Mouse (Mus musculus) neural tube, embryonic 14.5 days (tissue): ENCODE measurements at regions not wholly inside any gene's neighbourhood (a gene's known extent, or its start where the extent isn't known, plus 50 kb on each side); places are given as distances from the start of the nearest gene placed in this dataset.

Source experiments
- ATAC-seq: fragments of 200-750 bp; cut with Nextera tagmentation; 2 replicates; pipeline ENCODE4 v1.8.0; 2017; ENCODE audit warnings: low read depth, mild to moderate bottlenecking, moderate TSS enrichment, moderate library complexity
- H3K27ac ChIP-seq: fragments of 300-500 bp; sonication (generic); 2 replicates; pipeline ENCODE4 v1.5.1; 2014; ENCODE audit warnings: low read depth, mild to moderate bottlenecking, control low read depth, low read length, moderate library complexity, mixed read lengths
- H3K27me3 ChIP-seq: fragments of 300-500 bp; sonication (generic); 2 replicates; pipeline ENCODE4 v1.6.1; 2014; ENCODE audit warnings: low read length; ENCODE audit not compliant: control insufficient read depth, insufficient read depth
- H3K36me3 ChIP-seq: fragments of 300-500 bp; sonication (generic); 2 replicates; pipeline ENCODE4 v1.6.1; 2014; ENCODE audit warnings: low read length, mixed read lengths; ENCODE audit not compliant: control insufficient read depth, insufficient read depth
- H3K4me1 ChIP-seq: fragments of 300-500 bp; sonication (generic); 2 replicates; pipeline ENCODE4 v1.6.1; 2014; ENCODE audit warnings: low read length; ENCODE audit not compliant: control insufficient read depth, insufficient read depth
- H3K4me2 ChIP-seq: fragments of 300-500 bp; sonication (generic); 2 replicates; pipeline ENCODE4 v1.6.1; 2014; ENCODE audit warnings: mild to moderate bottlenecking, low read depth, low read length, control low read depth
- H3K4me3 ChIP-seq: fragments of 300-500 bp; sonication (generic); 2 replicates; pipeline ENCODE4 v1.5.1; 2014; ENCODE audit warnings: low read depth, low read length, control low read depth, mixed read lengths
- H3K9ac ChIP-seq: fragments of 300-500 bp; sonication (generic); replicated peaks from 2 replicates; pipeline ENCODE4 v1.6.1; 2014; ENCODE audit warnings: low read depth, mild to moderate bottlenecking, control low read depth, low read length, mixed read lengths
- H3K9me3 ChIP-seq: fragments of 300-500 bp; sonication (generic); 2 replicates; pipeline ENCODE4 v1.6.1; 2016; ENCODE audit warnings: low read length; ENCODE audit not compliant: control insufficient read depth
- WGBS: fragments of 180-500 bp; shearing (Covaris S2); extraction: QIAGEN DNeasy Blood & Tissue Kit; methylation state at CpG from one replicate; pipeline ENCODE4 v1.1.7; 2014; 5-methylcytosine and 5-hydroxymethylcytosine counted together

DNA sequence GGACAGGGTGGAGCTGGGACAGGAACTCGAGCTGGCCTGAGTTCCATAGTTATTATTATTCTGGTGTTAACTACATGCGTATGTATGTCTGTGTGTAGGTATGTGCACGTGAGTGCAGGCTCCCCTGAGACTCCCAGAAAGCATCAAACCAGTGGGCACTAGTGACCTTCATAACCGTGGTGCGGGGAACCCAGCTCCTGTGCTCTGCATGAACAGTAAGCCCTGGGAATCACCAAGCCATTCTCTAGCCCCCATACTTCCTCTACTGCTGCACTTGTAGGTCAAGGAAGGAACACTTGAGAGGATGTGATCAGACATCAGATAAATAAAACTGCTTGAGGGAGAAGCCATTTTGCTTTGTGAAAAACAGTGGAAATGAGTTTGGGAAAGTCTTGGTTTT lies 211.2 kb downstream of the Btg1 start:
- Histone ChIP-seq H3K27me3 (no peaks in the 10 kb centered on the region), H3K36me3 (no peaks in the 10 kb centered on the region), H3K9ac (no peak overlapping the region), H3K4me1 (no peaks in the 10 kb centered on the region), H3K27ac (no peak overlapping the region), H3K4me2 (no peak overlapping the region), H3K9me3 (no peaks in the 10 kb centered on the region), H3K4me3 (no peak overlapping the region)
- no peak for ATAC-seq
- WGBS, result 82% methylated on average over 5 of the region's 5 CpGs

DNA sequence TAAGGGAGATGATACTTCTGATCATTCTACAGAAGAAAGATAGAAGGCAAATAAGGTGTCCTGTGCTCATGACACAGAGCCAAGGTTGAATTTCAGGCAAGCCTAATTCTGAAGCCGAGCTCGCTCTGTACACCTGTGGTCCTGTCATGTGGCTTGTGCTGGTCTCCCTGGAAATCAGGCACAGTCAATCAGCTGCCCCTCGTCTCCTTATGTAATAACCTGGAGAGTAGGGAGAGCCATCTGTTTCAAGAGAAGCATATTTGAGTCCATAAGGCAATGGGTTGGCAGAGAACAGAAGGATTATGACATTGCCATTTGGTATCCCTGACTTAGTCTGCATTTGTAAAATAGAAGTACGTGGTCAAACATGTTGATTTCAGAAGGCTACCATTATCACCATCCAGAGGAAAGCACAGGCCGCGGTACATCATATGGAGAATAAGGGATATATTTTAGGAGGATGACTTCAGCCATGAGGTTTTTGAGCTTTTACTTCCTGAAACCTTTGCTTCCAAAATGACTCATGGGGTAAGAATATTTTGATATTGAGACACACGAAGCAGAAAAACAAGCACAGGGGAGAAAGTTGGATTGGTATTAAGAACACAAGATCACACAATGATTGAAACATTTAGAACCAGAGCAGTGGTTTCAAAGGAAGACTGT lies 211.9 kb downstream of the Btg1 start:
- no peaks in the 10 kb centered on the region for H3K27me3 ChIP-seq
- no peaks in the 10 kb centered on the region for H3K9me3 ChIP-seq
- no peak overlapping the region for H3K4me3 ChIP-seq
- H3K36me3 ChIP-seq, result no peaks in the 10 kb centered on the region
- no peak overlapping the region for H3K4me2 ChIP-seq
- H3K27ac ChIP-seq, result no peak overlapping the region
- ATAC-seq, result no peak
- no peaks in the 10 kb centered on the region for H3K4me1 ChIP-seq
- no peak overlapping the region for H3K9ac ChIP-seq
- WGBS, result 87% methylated on average over 7 of the region's 7 CpGs

DNA sequence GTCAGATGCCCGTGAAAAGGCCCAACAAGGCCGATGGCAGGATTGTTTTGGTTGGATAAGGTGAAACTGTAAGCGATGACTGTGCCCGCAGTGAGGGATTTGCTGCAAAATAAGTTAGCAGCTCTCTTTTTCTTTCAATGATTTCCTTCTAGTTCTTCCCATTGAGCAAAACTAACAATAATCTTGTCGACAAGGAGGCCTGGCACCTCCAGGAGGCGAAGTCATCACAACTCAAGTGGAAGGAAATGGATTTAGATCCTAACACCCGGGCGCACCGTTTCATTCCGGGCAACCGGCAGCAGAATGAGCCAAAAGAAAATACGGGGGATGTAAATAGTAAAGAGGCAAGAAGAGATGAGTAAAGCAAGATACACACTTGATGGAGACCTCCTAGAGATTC lies 214.3 kb downstream of the Btg1 start:
- Histone ChIP-seq H3K27ac (no peak overlapping the region), H3K9me3 (no peaks in the 10 kb centered on the region), H3K27me3 (no peaks in the 10 kb centered on the region), H3K36me3 (no peaks in the 10 kb centered on the region), H3K4me1 (no peaks in the 10 kb centered on the region), H3K9ac (no peak overlapping the region), H3K4me3 (no peak overlapping the region), H3K4me2 (no peak overlapping the region)
- 86% methylated on average over 12 of the region's 12 CpGs for WGBS
- no peak for ATAC-seq

DNA sequence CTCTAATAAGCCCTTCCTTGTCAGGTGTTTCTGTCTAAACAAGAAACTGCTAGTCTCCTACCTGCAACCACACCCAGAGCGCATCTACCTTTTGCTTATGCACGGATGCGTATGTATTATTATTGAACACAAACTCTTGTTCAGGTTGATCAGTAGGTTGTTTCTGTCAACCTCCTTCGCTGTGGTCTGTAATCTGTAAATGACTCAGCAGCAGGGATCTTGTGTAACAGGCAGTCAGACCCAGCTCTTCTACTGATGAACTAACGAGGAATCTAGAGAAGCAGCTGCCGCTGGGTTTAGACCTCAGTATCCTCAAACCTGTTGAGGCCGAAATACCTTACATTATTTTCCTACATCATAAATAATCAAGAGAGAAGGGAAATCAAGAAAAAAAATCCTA lies 220.4 kb downstream of the Btg1 start:
- 94% methylated on average over 7 of the region's 7 CpGs for WGBS
- ATAC-seq, result no peak
- no peak overlapping the region for H3K9ac ChIP-seq
- no peaks in the 10 kb centered on the region for H3K4me1 ChIP-seq
- H3K9me3 ChIP-seq, result no peaks in the 10 kb centered on the region
- no peak overlapping the region for H3K27ac ChIP-seq
- no peak overlapping the region for H3K4me2 ChIP-seq
- no peak overlapping the region for H3K4me3 ChIP-seq
- no peaks in the 10 kb centered on the region for H3K36me3 ChIP-seq
- no peaks in the 10 kb centered on the region for H3K27me3 ChIP-seq

DNA sequence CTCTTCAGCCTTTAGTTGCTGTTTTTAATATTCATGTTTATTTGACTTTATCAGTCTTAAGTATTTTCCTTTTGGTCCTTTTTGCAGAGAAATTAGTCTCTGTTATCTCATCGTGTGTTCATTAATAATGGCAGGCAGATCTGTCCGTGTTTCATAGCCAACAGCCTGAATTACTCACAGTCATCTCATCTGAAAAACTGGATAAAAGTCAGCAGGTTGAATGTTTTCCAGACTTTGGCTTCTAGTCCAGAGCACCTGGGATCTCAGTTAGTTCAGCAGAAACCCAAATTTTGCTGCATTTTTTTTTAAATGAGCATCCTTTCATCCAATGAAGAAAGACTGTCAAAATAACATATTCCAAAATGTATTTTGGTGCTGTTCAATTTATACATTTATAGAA lies 224.3 kb downstream of the Btg1 start:
- no peak for ATAC-seq
- no peaks in the 10 kb centered on the region for H3K36me3 ChIP-seq
- H3K27me3 ChIP-seq, result no peaks in the 10 kb centered on the region
- no peak overlapping the region for H3K9ac ChIP-seq
- no peaks in the 10 kb centered on the region for H3K9me3 ChIP-seq
- 93% methylated on average over 2 of the region's 2 CpGs for WGBS
- no peak overlapping the region for H3K4me2 ChIP-seq
- H3K4me1 ChIP-seq, result no peaks in the 10 kb centered on the region
- H3K4me3 ChIP-seq, result no peak overlapping the region
- H3K27ac ChIP-seq, result no peak overlapping the region

DNA sequence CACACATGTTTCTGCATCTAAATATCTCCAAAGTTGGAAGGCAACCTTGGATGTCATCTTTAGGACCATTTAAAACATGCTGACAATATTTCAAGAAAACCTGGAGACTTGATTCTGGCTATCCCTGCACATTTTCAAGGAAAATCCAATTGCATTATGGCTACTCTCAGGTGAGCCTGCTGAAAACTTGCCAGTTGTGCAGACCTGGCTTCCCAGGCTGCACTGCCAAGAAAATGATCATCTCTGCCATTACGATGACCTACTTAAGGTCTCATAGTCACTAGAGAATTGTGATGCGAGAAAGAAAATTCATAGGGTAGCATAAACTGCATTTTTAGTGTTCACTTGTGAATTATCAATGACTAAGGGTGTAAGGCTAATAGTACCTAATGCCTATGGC lies 225.2 kb downstream of the Btg1 start:
- no peak overlapping the region for H3K27ac ChIP-seq
- no peak for ATAC-seq
- H3K9me3 ChIP-seq, result no peaks in the 10 kb centered on the region

DNA sequence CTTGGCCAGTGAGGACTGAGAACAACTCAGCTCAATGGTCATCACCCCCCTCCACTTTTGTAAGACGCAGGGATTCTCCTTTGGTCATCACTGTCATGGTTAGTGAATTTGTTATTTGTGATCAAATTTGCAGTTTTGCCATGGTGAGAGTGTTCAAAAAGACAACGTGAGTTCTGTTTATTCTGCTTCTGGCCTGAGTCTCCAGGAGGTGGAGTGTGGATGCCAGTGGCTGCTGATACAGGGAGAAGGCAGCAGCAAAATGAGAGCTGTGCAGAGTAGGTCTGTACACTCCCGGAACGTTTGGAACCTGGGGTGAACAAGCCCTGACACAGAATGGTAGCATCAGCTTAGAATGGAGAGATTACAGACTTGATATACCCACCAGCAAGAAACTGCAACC lies 229.1 kb downstream of the Btg1 start:
- no peaks in the 10 kb centered on the region for H3K36me3 ChIP-seq
- no peak overlapping the region for H3K9ac ChIP-seq
- H3K4me3 ChIP-seq, result no peak overlapping the region
- H3K4me1 ChIP-seq, result no peaks in the 10 kb centered on the region
- H3K27ac ChIP-seq, result no peak overlapping the region
- ATAC-seq, result no peak
- no peak overlapping the region for H3K4me2 ChIP-seq
- no peaks in the 10 kb centered on the region for H3K27me3 ChIP-seq
- WGBS, result 76% methylated on average over 4 of the region's 4 CpGs
- H3K9me3 ChIP-seq, result no peaks in the 10 kb centered on the region

More for the DNA sequence above, 225.2 kb downstream of the Btg1 start:
- 80% methylated on average over 2 of the region's 2 CpGs for WGBS
- Histone ChIP-seq H3K4me3 (no peak overlapping the region), H3K9ac (no peak overlapping the region), H3K4me2 (no peak overlapping the region), H3K36me3 (no peaks in the 10 kb centered on the region), H3K4me1 (no peaks in the 10 kb centered on the region), H3K27me3 (no peaks in the 10 kb centered on the region)

DNA sequence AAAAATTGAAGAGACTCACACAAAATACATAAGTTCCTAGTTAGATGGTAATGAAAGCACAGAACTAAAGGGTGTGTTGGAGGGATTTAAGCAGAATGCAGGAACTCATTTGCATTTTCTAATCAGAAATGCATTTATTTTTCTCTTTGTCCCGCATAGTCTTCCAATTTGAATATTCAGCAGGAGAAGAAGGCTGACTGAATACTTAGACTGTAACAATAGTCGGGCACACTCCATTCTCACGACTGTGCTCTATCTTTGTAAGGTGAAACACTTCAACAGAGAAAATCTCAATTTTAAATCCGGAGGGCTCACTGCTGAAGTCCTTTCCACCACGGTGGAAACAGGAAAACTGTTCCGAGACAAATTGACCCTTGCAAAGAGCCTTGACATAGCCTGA lies 230.2 kb downstream of the Btg1 start:
- ATAC-seq, result no peak
- H3K4me3 ChIP-seq, result no peak overlapping the region
- H3K4me2 ChIP-seq, result no peak overlapping the region
- 52% methylated on average over 6 of the region's 6 CpGs for WGBS
- no peaks in the 10 kb centered on the region for H3K4me1 ChIP-seq
- no peak overlapping the region for H3K27ac ChIP-seq
- no peaks in the 10 kb centered on the region for H3K36me3 ChIP-seq
- no peaks in the 10 kb centered on the region for H3K9me3 ChIP-seq
- no peak overlapping the region for H3K9ac ChIP-seq
- no peaks in the 10 kb centered on the region for H3K27me3 ChIP-seq

DNA sequence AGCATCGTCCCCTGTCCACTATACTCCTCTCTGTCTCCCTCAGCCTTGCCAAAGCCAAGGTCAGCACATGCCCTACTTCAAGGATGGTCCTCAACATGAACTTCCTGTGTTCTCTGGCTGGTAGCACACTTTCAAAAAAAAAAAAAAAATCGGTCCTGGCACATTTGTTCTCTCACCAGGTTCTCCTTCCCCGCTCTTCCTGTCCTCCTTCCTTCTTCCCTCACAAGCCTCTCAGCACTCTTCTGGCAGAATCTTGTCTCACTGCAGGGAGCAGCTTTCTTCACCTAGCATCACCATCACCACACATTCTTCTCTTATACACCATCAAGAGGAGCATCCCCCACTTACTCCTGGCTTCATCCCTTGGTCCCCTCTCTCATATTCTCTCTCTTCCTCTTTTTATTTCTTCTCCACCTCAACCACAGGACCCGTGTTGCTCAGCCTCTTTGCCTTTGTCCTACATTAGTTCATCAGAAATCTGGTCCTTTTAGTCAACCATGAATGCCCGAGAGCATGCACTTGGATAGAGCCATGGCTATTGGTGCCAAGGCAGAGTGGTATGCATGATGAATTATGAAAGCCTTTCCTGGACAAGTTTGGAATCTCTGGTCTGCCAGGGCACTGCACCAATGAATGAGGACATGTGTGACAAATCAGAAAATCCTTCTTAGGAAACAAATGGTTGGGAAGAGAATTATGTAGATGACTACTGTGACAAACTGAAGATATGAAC lies 230.8 kb downstream of the Btg1 start:
- Histone ChIP-seq H3K9me3 (no peaks in the 10 kb centered on the region), H3K36me3 (no peaks in the 10 kb centered on the region), H3K4me3 (no peak overlapping the region), H3K27ac (no peak overlapping the region), H3K27me3 (no peaks in the 10 kb centered on the region), H3K9ac (no peak overlapping the region), H3K4me2 (no peak overlapping the region), H3K4me1 (no peaks in the 10 kb centered on the region)
- ATAC-seq, result no peak
- 82% methylated on average over 5 of the region's 5 CpGs for WGBS
